Mouse (Mus musculus): ENCODE data around the gene Pdss2. TPM values are rescaled to one million over a fixed set of nuclear protein-coding genes. Genes with fewer than 3 reads are reported as not detected.
A peak's percentile ranks its signal among the peaks of the same experiment; 100 is the strongest.

Gene Pdss2
- 10 to 100 TPM in 24 of 26 experiments, 1 to 10 TPM in 2; 6.9 to 35.1 (median 25.8) TPM for total RNA-seq (2018; cell fraction: chromatin; rRNA removed)
- 1 to 10 TPM; 3.2 to 6.0 (median 4.7) TPM for total RNA-seq (2018; cell fraction: cytosol; rRNA removed)
- total RNA-seq (2018; cell fraction: nucleus; rRNA removed): 10 to 100 TPM in 19 of 26 experiments, 1 to 10 TPM in 7; 5.0 to 26.2 (median 14.4) TPM
- 3.6 to 5.8 TPM (median 4.4 TPM) in 3 replicates for polyA plus RNA-seq (2018)

DNA sequence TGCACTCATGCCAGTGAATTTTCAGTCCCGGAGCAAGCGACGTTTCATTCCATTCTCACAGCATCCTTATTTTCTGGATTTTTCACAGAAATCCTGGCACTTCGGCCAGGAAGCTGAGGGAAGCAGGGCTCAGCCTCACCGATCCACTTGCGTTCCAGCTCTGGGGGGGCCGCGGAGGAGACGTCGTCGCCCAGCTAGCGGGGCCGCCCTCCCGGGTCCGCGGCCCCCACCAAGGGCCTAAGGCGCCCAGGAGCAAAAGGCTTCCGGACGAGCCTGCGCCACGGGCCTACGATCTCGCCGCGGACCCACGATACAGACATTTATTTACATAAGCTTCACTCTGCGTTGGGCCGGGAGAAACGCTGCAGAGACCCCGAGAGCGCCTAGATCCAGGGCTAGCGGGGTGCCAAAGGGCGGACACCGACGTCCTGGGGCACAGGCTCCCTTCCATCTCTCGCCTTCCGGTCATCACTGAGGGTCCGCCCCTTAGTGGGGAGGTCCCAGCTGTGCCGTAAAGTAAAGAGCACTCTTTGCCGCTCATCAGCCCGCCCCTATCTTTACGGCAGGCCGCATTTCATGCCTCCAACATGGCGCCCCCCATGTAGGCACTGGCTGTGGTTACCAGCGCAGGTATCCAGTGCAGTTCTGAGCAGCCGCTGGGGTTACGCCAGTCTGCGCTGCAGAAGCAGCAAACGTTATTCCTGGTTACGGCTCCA, at the start of gene Pdss2:
TSS of gene Pdss2 (plus strand) at position 577 of the 716 bp plus-strand sequence.
- WGBS (ENCODE audit: missing documents): under 1% methylated on average over 50 of the region's 50 CpGs
- no peaks in the 10 kb centered on the region for H3K36me3 ChIP-seq (ENCODE audit: inconsistent target)
- peaks cover 25% of the 10 kb centered on the region; the same call in 1 of the 2 replicates for H3K79me2 ChIP-seq (ENCODE audit: inconsistent target)
- peak within 1 kb of the TSS; percentile 95 for H3K4me3 ChIP-seq (ENCODE audit: inconsistent target)
- peak within 1 kb of the TSS; percentile 51 for H3K27ac ChIP-seq

- Histone ChIP-seq H3K79me2 (ENCODE audit: inconsistent target) (no peaks in the 10 kb centered on the region), H3K27ac (no peak overlapping the region), H3K4me3 (ENCODE audit: inconsistent target) (no peak overlapping the region), H3K36me3 (ENCODE audit: inconsistent target) (no peaks in the 10 kb centered on the region)
- 13% methylated on average over 7 of the region's 7 CpGs for WGBS (ENCODE audit: missing documents)
Measured at GRCm38 (mm10) chr10:43172066-43172465, 49.2 kb upstream of the Pdss2 start.

GRCm38 (mm10) chr10:43172554-43172953, 48.7 kb upstream of the Pdss2 start:
- no peaks in the 10 kb centered on the region for H3K79me2 ChIP-seq (ENCODE audit: inconsistent target)
- no peak overlapping the region for H3K27ac ChIP-seq
- no peaks in the 10 kb centered on the region for H3K36me3 ChIP-seq (ENCODE audit: inconsistent target)
- 10% methylated on average over 8 of the region's 8 CpGs for WGBS (ENCODE audit: missing documents)
- H3K4me3 ChIP-seq (ENCODE audit: inconsistent target): no peak overlapping the region

GRCm38 (mm10) chr10:43173141-43173827, 48.0 kb upstream of the Pdss2 start:
- no peak overlapping the region for H3K4me3 ChIP-seq (ENCODE audit: inconsistent target)
- WGBS (ENCODE audit: missing documents): 2% methylated on average over 51 of the region's 53 CpGs
- no peaks in the 10 kb centered on the region for H3K79me2 ChIP-seq (ENCODE audit: inconsistent target)
- no peak overlapping the region for H3K27ac ChIP-seq
- no peaks in the 10 kb centered on the region for H3K36me3 ChIP-seq (ENCODE audit: inconsistent target)

GRCm38 (mm10) chr10:43173828-43174325, 47.4 kb upstream of the Pdss2 start:
- Histone ChIP-seq H3K27ac (no peak overlapping the region), H3K36me3 (ENCODE audit: inconsistent target) (no peaks in the 10 kb centered on the region), H3K4me3 (ENCODE audit: inconsistent target) (no peak overlapping the region), H3K79me2 (ENCODE audit: inconsistent target) (no peaks in the 10 kb centered on the region)
- 1% methylated on average over 19 of the region's 38 CpGs for WGBS (ENCODE audit: missing documents)

DNA sequence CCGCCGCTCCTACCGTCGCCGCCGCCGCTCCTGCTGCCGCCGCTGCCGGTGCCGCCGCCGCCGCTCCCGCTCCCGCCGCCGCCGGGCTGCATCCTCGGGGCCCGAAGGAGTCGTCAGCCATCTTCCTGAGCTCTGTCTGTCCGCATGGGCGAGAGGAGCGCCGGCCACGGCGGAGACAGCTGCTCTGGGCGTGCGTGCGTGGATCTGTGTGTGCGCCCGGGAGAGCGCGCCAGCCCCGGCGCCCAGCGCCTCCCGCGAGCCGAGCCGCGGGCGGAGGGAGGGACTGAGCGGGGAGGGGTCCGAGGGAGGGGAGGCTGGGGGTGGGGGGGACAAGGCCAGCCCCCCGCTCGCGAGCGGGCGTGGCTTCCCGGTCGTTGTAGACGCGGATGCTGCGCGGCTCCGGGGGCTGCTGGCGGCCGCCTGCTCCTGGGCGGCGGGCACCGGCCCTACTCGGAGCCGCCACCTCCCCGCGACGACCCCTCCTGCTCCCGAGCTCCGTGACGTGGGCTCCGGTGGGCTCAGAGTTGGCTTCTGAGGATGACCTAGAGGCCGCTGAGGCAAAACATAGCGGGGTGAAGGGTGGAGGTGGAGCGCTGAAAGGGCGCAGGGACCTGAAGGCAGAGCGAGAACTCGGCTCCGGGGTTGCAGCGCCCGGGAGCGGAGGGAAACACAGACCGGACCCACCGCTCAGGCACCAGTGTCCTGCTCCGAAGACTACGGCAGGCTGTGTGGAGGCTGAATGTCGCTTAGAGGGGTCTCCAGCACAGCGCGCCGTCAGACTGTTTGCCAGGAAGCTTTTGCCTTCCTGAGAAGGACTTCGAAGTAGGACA, 46.7 kb upstream of the Pdss2 start, which contains the start of the genes Sobp and 9030612E09Rik:
TSS of gene Sobp (minus strand) at position 205 of the 830 bp plus-strand sequence.
TSS of gene 9030612E09Rik (plus strand) at position 379 of the 830 bp plus-strand sequence.
- 1% methylated on average over 82 of the region's 91 CpGs for WGBS (ENCODE audit: missing documents)
- no peak within 1 kb of the TSS for H3K27ac ChIP-seq

DNA sequence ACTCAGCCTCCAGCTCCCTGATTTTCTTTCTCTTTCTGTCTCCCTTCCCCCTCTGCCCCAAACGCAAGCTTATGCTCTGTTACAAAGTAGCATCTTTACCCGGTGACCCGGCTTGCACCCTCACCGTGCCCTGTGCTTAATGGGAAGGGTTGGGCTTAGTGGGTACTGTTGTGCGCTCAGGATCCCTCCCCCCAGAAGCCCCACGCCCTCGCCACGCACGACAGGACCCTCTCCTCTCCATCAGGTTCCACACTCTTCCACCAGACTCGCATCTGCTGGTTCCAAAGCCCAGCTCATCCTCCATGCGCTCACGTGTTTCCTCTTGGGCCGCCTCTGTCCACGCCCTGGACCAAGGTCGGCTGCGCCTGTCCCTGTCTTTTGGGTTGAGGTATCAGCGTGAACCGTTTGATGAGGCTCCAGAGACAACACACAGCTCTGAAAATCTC, 46.1 kb upstream of the Pdss2 start:
- H3K27ac ChIP-seq: no peak overlapping the region
- no peaks in the 10 kb centered on the region for H3K36me3 ChIP-seq (ENCODE audit: inconsistent target)
- H3K79me2 ChIP-seq (ENCODE audit: inconsistent target): no peaks in the 10 kb centered on the region
- H3K4me3 ChIP-seq (ENCODE audit: inconsistent target): no peak overlapping the region
- WGBS (ENCODE audit: missing documents): 4% methylated on average over 18 of the region's 18 CpGs

More for the DNA sequence above, 46.7 kb upstream of the Pdss2 start, which contains the start of the genes Sobp and 9030612E09Rik:
- Histone ChIP-seq H3K4me3 (ENCODE audit: inconsistent target) (no peak within 1 kb of the TSS), H3K36me3 (ENCODE audit: inconsistent target) (no peaks in the 10 kb centered on the region), H3K79me2 (ENCODE audit: inconsistent target) (no peaks in the 10 kb centered on the region)

GRCm38 (mm10) chr10:43180313-43180912, 40.9 kb upstream of the Pdss2 start:
- H3K36me3 ChIP-seq (ENCODE audit: inconsistent target): no peaks in the 10 kb centered on the region
- 89% methylated on average over 5 of the region's 5 CpGs for whole genome bisulfite sequencing (ENCODE audit: missing documents)
- no peak overlapping the region for H3K4me3 ChIP-seq (ENCODE audit: inconsistent target)
- no peak overlapping the region for H3K27ac ChIP-seq
- H3K79me2 ChIP-seq (ENCODE audit: inconsistent target): no peaks in the 10 kb centered on the region

DNA sequence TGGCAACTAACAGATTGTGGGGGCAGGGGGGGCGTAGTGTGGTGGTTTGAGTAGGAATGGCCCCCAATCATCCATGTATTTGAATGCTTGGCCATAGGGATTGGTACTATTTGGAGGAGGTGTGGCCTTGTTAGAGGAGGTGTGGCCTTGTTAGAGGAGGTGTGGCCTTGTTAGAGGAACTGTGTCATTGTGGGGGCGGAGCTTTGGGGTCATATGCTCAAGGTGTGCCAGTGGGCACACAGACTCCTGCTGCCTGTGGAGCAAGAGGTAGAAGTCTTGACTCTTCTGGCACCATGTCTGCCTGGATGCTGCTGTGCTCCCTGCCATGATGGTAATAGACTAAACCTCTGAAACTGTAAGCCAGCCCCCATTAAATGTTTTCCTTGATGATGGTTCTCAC, 21.1 kb upstream of the Pdss2 start:
- no peaks in the 10 kb centered on the region for H3K79me2 ChIP-seq (ENCODE audit: inconsistent target)
- WGBS (ENCODE audit: missing documents): 91% methylated on average over 2 of the region's 2 CpGs
- no peak overlapping the region for H3K4me3 ChIP-seq (ENCODE audit: inconsistent target)
- no peaks in the 10 kb centered on the region for H3K36me3 ChIP-seq (ENCODE audit: inconsistent target)
- H3K27ac ChIP-seq: no peak overlapping the region

- no peak overlapping the region for H3K27ac ChIP-seq
- no peaks in the 10 kb centered on the region for H3K36me3 ChIP-seq (ENCODE audit: inconsistent target)
- no peaks in the 10 kb centered on the region for H3K79me2 ChIP-seq (ENCODE audit: inconsistent target)
- H3K4me3 ChIP-seq (ENCODE audit: inconsistent target): no peak overlapping the region
- WGBS (ENCODE audit: missing documents): 95% methylated on average over 3 of the region's 3 CpGs
Measured at GRCm38 (mm10) chr10:43203865-43204264, 17.4 kb upstream of the Pdss2 start.

DNA sequence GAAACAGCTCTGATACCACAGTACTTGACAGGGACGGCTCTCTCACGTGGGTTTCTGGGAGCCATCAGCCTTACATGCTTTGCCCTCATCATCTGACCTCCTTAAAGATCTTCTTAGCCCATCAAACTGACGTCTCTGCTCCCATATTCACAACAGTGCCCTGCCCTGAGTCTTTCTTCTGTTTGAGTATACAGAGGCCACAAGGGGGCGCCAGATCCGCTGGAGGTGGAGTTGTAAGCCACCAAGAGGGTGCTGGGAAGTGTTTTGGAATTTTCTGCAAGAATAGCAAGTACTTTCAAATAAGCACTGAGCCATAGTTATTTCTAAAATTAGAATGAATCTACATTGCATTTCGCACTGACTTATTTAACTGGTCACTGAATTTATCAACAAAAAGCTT, 9.4 kb upstream of the Pdss2 start:
- Histone ChIP-seq H3K27ac (no peak overlapping the region), H3K4me3 (ENCODE audit: inconsistent target) (no peak overlapping the region), H3K36me3 (ENCODE audit: inconsistent target) (no peaks in the 10 kb centered on the region), H3K79me2 (ENCODE audit: inconsistent target) (no peaks in the 10 kb centered on the region)
- WGBS (ENCODE audit: missing documents): 52% methylated on average over 6 of the region's 6 CpGs

GRCm38 (mm10) chr10:43217361-43217900, 3.9 kb upstream of the Pdss2 start:
- Histone ChIP-seq H3K27ac (no peak overlapping the region), H3K4me3 (ENCODE audit: inconsistent target) (no peak overlapping the region), H3K36me3 (ENCODE audit: inconsistent target) (no peaks in the 10 kb centered on the region), H3K79me2 (ENCODE audit: inconsistent target) (peaks cover 20% of the 10 kb centered on the region; the same call in 1 of the 2 replicates)
- 91% methylated on average over 10 of the region's 13 CpGs for WGBS (ENCODE audit: missing documents)

- 3% methylated on average over 7 of the region's 7 CpGs for WGBS (ENCODE audit: missing documents)
- peaks cover 25% of the 10 kb centered on the region; the same call in 1 of the 2 replicates for H3K79me2 ChIP-seq (ENCODE audit: inconsistent target)
- H3K27ac ChIP-seq: peak overlapping the region; percentile 51
- no peaks in the 10 kb centered on the region for H3K36me3 ChIP-seq (ENCODE audit: inconsistent target)
- peak overlapping the region; percentile 95 for H3K4me3 ChIP-seq (ENCODE audit: inconsistent target)
Measured at GRCm38 (mm10) chr10:43220479-43220878, 807 bp upstream of the Pdss2 start.

All from macrophage (primary cell).